Mouse (Mus musculus) lung, adult 18-20 months (tissue): ENCODE data around the gene Mip.
A peak's percentile ranks its signal among the peaks of the same experiment; 100 is the strongest.
"Not testable (repeated sequence)": the region's sequence is repeated elsewhere in the genome, so short reads cannot be mapped to it uniquely, and the experiment has no call there.

Experiments
- DNase-seq, 2 experiments: peaks; one replicate each; pipeline ENCODE4 v3.0.0; 2022; ENCODE audit warnings: mixed read lengths in 2 of 2

Gene Mip

GRCm38 (mm10) chr10:128250565-128250964, 24.9 kb downstream of the Mip start:
- DNase-seq = no peak

- no peak for DNase-seq
Measured at GRCm38 (mm10) chr10:128253677-128254255, 28.1 kb downstream of the Mip start, which contains the start of gene Apon. TSS of gene Apon (plus strand) at chr10:128254096.

- no peak for DNase-seq
Measured at GRCm38 (mm10) chr10:128255925-128256324, 30.3 kb downstream of the Mip start.

- no peak for DNase-seq
Measured at GRCm38 (mm10) chr10:128256328-128256727, 30.7 kb downstream of the Mip start.

- DNase-seq = peak in 1 of 2 experiments; percentile 29
Measured at GRCm38 (mm10) chr10:128258953-128259352, 33.3 kb downstream of the Mip start.

- DNase-seq = no peak
Measured at GRCm38 (mm10) chr10:128259946-128260345, 34.3 kb downstream of the Mip start.

- DNase-seq = not testable (repeated sequence)
Measured at GRCm38 (mm10) chr10:128260376-128260775, 34.7 kb downstream of the Mip start.

- DNase-seq = no peak
Measured at GRCm38 (mm10) chr10:128262300-128262699, 36.7 kb downstream of the Mip start.

GRCm38 (mm10) chr10:128263393-128264310, 38.0 kb downstream of the Mip start:
- no peak for DNase-seq

- DNase-seq = no peak
Measured at GRCm38 (mm10) chr10:128268371-128268770, 42.7 kb downstream of the Mip start, which contains the start of gene Apof. TSS of gene Apof (plus strand) at chr10:128268671.

- DNase-seq = no peak
Measured at GRCm38 (mm10) chr10:128269206-128269910, 43.7 kb downstream of the Mip start.

- DNase-seq = peak; percentile 99
Measured at GRCm38 (mm10) chr10:128270287-128270841, 44.7 kb downstream of the Mip start, which contains the start of gene Stat2. TSS of gene Stat2 (plus strand) at chr10:128270559.

GRCm38 (mm10) chr10:128270866-128271265, 45.2 kb downstream of the Mip start:
- no peak for DNase-seq

- DNase-seq = no peak
Measured at GRCm38 (mm10) chr10:128271883-128272282, 46.2 kb downstream of the Mip start.

GRCm38 (mm10) chr10:128272819-128273439, 47.3 kb downstream of the Mip start:
- not testable (repeated sequence) for DNase-seq

GRCm38 (mm10) chr10:128275374-128275773, 49.7 kb downstream of the Mip start:
- not testable (repeated sequence) for DNase-seq

- DNase-seq = no peak
Measured at GRCm38 (mm10) chr10:128278158-128278557, 52.5 kb downstream of the Mip start.

GRCm38 (mm10) chr10:128280943-128281342, 55.3 kb downstream of the Mip start:
- DNase-seq = no peak
